Mouse (Mus musculus): ENCODE measurements around the gene Pik3c2b.

Gene Pik3c2b

GRCm38 (mm10) chr1:133150556-133150955 lies 105.1 kb downstream of the Pik3c2b start:
- in situ Hi-C loops (cut with MboI; ENCODE audit: low pct_unique_long_range_greater_than_20kb in 1 of 2, low sequenced_read_pairs in 2 of 2, unreplicated experiment in 1 of 2), result no loop called here

GRCm38 (mm10) chr1:133152213-133152612 lies 106.7 kb downstream of the Pik3c2b start:
- in situ Hi-C loops (cut with MboI; ENCODE audit: low pct_unique_long_range_greater_than_20kb in 1 of 2, low sequenced_read_pairs in 2 of 2, unreplicated experiment in 1 of 2), result no loop called here

- in situ Hi-C loops (cut with MboI; ENCODE audit: low pct_unique_long_range_greater_than_20kb in 1 of 2, low sequenced_read_pairs in 2 of 2, unreplicated experiment in 1 of 2), result no loop called here
These were observed 109.8 kb downstream of the Pik3c2b start for GRCm38 (mm10) chr1:133155270-133155669.
